Mouse (Mus musculus) kidney, postnatal 25 days (tissue): ENCODE measurements around the gene Ppil4.
"Not testable (repeated sequence)": the region's sequence is repeated elsewhere in the genome, so short reads cannot be mapped to it uniquely, and the experiment has no call there.

ENCODE experiments used
- DNase-seq, 2 experiments: peaks; one replicate each; pipeline ENCODE4 v3.0.0; 2021; ENCODE audit warnings: mixed read lengths in 2 of 2

Gene Ppil4

GRCm38 (mm10) chr10:7792751-7793385 lies at the start of gene Ppil4, which contains the start of gene Ginm1:
Gene Ppil4, plus strand, starts transcription at chr10:7792891.
Gene Ginm1, minus strand, starts transcription at chr10:7792824.
- DNase-seq, result peak; percentile 90 to 94

GRCm38 (mm10) chr10:7745528-7745927 lies 47.2 kb upstream of the Ppil4 start:
- DNase-seq, result not testable (repeated sequence)

- no peak for DNase-seq
These were observed 43.9 kb upstream of the Ppil4 start for GRCm38 (mm10) chr10:7748752-7749151.

GRCm38 (mm10) chr10:7757544-7757943 lies 35.1 kb upstream of the Ppil4 start:
- no peak for DNase-seq

GRCm38 (mm10) chr10:7772346-7772745 lies 20.3 kb upstream of the Ppil4 start:
- DNase-seq, result no peak

- DNase-seq, result no peak
These were observed 19.9 kb upstream of the Ppil4 start for GRCm38 (mm10) chr10:7772769-7773168.

- DNase-seq, result no peak
These were observed 17.3 kb upstream of the Ppil4 start for GRCm38 (mm10) chr10:7775421-7775820.

- DNase-seq, result peak in 1 of 2 experiments; percentile 6
These were observed 14.3 kb upstream of the Ppil4 start for GRCm38 (mm10) chr10:7778361-7778760.

GRCm38 (mm10) chr10:7779751-7780237 lies 12.9 kb upstream of the Ppil4 start:
- DNase-seq, result no peak

- DNase-seq, result peak; percentile 94 to 96
These were observed 12.2 kb upstream of the Ppil4 start for GRCm38 (mm10) chr10:7780238-7781176.

GRCm38 (mm10) chr10:7781214-7781613 lies 11.5 kb upstream of the Ppil4 start:
- no peak for DNase-seq

- DNase-seq, result no peak
These were observed 5.4 kb upstream of the Ppil4 start for GRCm38 (mm10) chr10:7787319-7787718.

GRCm38 (mm10) chr10:7792254-7792750 lies 389 bp upstream of the Ppil4 start:
- no peak for DNase-seq

GRCm38 (mm10) chr10:7801258-7801657 lies 8.6 kb downstream of the Ppil4 start:
- DNase-seq, result no peak

- no peak for DNase-seq
These were observed 9.9 kb downstream of the Ppil4 start for GRCm38 (mm10) chr10:7802519-7803140.

- DNase-seq, result peak in 1 of 2 experiments; percentile 65
These were observed 17.2 kb downstream of the Ppil4 start for GRCm38 (mm10) chr10:7809937-7810336.

- no peak for DNase-seq
These were observed 23.8 kb downstream of the Ppil4 start for GRCm38 (mm10) chr10:7816476-7816875.

GRCm38 (mm10) chr10:7818676-7819075 lies 26.0 kb downstream of the Ppil4 start:
- no peak for DNase-seq

- no peak for DNase-seq
These were observed 26.5 kb downstream of the Ppil4 start for GRCm38 (mm10) chr10:7819156-7819555.

GRCm38 (mm10) chr10:7819603-7820002 lies 26.9 kb downstream of the Ppil4 start:
- DNase-seq, result no peak

- DNase-seq, result no peak
These were observed 27.5 kb downstream of the Ppil4 start for GRCm38 (mm10) chr10:7820171-7820570.

- no peak for DNase-seq
These were observed 29.3 kb downstream of the Ppil4 start for GRCm38 (mm10) chr10:7821981-7822380.

GRCm38 (mm10) chr10:7824663-7825280 lies 32.1 kb downstream of the Ppil4 start:
- DNase-seq, result no peak
